Mouse (Mus musculus) liver, embryonic 14.5 days (tissue): ENCODE measurements around the gene Psrc1. TPM values are rescaled to one million over a fixed set of nuclear protein-coding genes. Genes with fewer than 3 reads are reported as not detected.

Experiments used
- ATAC-seq: fragments of 200-750 bp; cut with Nextera tagmentation; 2 replicates; pipeline ENCODE4 v1.8.0; 2017; ENCODE audit warnings: moderate number of reproducible peaks, mild to moderate bottlenecking, moderate library complexity; ENCODE audit not compliant: insufficient read depth
- DNase-seq, 3 experiments: peaks; one replicate each; pipeline ENCODE4 v3.0.0-alpha.2; 2012 to 2013; ENCODE audit warnings: low read depth in 3 of 3, low spot score in 3 of 3
- H3K27ac ChIP-seq: fragments of 300-500 bp; sonication (generic); 2 replicates; pipeline ENCODE4 v1.5.1; 2014; ENCODE audit warnings: moderate library complexity, mild to moderate bottlenecking, control low read depth, inconsistent platforms
- H3K27me3 ChIP-seq: fragments of 300-500 bp; sonication (generic); 2 replicates; pipeline ENCODE4 v1.6.1; 2014; ENCODE audit warnings: mild to moderate bottlenecking, low read length, moderate library complexity; ENCODE audit not compliant: control insufficient read depth, insufficient read depth
- H3K36me3 ChIP-seq: fragments of 300-500 bp; sonication (generic); replicated peaks from 2 replicates; pipeline ENCODE4 v1.6.1; 2014; ENCODE audit warnings: low read depth; ENCODE audit not compliant: control insufficient read depth, insufficient read depth
- H3K4me1 ChIP-seq, 2 experiments: fragments of 200-500 bp in 1 of 2; fragments of 300-500 bp in 1 of 2; sonication (generic) in 1 of 2; replicated peaks; 2 replicates each; pipeline ENCODE4 v1.6.1; 2012 to 2014; ENCODE audit warnings: antibody characterized with exemption in 1 of 2, inconsistent platforms in 1 of 2, low read length in 1 of 2; ENCODE audit not compliant: control insufficient read depth in 2 of 2, insufficient read depth in 2 of 2
- H3K4me2 ChIP-seq: fragments of 300-500 bp; sonication (generic); 2 replicates; pipeline ENCODE4 v1.6.1; 2014; ENCODE audit warnings: low read depth, mild to moderate bottlenecking, control low read depth, moderate library complexity
- H3K4me3 ChIP-seq, 2 experiments: fragments of 200-500 bp in 1 of 2; fragments of 300-500 bp in 1 of 2; sonication (generic) in 1 of 2; 2 replicates each; pipeline ENCODE4 v1.5.1; 2012 to 2014; ENCODE audit warnings: low read depth in 2 of 2, low read length in 2 of 2, mild to moderate bottlenecking in 2 of 2, control low read depth in 1 of 2, inconsistent platforms in 1 of 2, moderate library complexity in 1 of 2; ENCODE audit not compliant: insufficient read depth in 1 of 2
- H3K9ac ChIP-seq: fragments of 300-500 bp; sonication (generic); replicated peaks from 2 replicates; pipeline ENCODE4 v1.6.1; 2014; ENCODE audit warnings: mild to moderate bottlenecking, control low read depth, moderate library complexity
- H3K9me3 ChIP-seq: fragments of 300-500 bp; sonication (generic); 2 replicates; pipeline ENCODE4 v1.6.1; 2016; ENCODE audit warnings: low read length, mixed read lengths; ENCODE audit not compliant: control insufficient read depth
- CTCF ChIP-seq: IDR thresholded peaks from 2 replicates; pipeline ENCODE4 v1.5.1; 2016; ENCODE audit warnings: antibody characterized with exemption, low read depth, control low read depth
- EP300 ChIP-seq: IDR thresholded peaks from 2 replicates; pipeline ENCODE4 v1.6.1; 2016; ENCODE audit warnings: antibody characterized with exemption, low read depth
- WGBS: fragments of 180-500 bp; shearing (Covaris S2); extraction: QIAGEN DNeasy Blood & Tissue Kit; methylation state at CpG from one replicate; pipeline ENCODE4 v1.1.7; 2014; ENCODE audit not compliant: insufficient replicate concordance; 5-methylcytosine and 5-hydroxymethylcytosine counted together
- polyA plus RNA-seq, 2 experiments: library from polyadenylated mRNA; depleted of rRNA in 1 of 2; stranded (reverse) in 1 of 2; unstranded in 1 of 2; fragments of >200 nt; fragmentation: Nextera tagmentation in 1 of 2; extraction: Ambion mirVana in 1 of 2; gene quantifications; 2 replicates each; pipeline versions ENCODE4 v1.2.1 to v1.2.3; 2012 to 2014

Gene Psrc1
- polyA plus RNA-seq (2012; rRNA removed) (18.3 and 20.3 TPM in 2 replicates), polyA plus RNA-seq (2014; fragmentation: Nextera tagmentation; extraction: Ambion mirVana) (12.3 and 15.7 TPM in 2 replicates)

DNA sequence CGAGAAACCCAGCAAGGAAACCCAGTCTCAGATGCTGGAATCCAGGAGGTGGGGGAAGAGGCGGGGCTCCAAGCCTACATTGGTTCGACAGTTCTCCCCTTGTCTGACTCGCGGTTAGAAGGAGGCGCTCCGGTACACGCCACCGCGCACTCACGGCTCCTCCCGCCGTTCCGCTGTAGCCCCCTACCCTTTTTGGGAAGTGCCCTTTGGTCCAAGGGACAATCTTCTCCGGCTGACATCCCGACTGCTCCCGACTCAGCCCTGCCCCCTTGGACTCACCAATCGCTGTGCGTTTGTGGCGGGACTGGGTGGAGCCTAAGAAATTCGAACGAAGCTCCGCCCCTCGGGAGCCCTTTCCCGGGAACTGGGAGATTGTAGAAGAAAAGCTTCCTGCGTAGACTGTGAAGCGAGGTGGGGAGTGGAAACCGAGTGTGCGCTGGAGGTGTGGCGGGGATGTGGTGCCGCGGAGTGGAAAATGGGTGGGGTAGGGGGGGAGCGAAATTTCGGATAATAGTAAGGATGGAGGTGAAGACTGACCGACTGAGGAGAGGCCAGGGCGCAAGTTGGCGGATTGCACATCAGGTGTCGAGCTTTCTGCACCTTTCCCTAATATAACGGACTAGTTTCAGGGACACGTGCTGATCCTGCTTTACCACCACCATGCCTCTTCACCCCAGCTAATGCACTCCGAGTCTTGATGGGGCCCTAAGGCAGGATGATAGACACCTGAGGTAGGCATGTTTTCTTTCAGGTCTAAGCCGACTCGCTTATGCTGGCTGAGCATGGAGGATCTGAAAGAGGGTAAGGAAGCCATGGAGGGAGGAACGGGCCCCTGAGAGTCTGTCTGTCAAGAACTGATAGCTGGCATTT is at the start of gene Psrc1:
Gene Psrc1 (plus strand): TSS at position 355 of the 870 bp plus-strand sequence.
- Histone ChIP-seq H3K9ac (peak within 1 kb of the TSS; percentile 64), H3K4me2 (peak within 1 kb of the TSS; percentile 82), H3K27me3 (no peaks in the 10 kb centered on the region), H3K27ac (no peak within 1 kb of the TSS), H3K36me3 (no peaks in the 10 kb centered on the region; the same call in 1 of the 2 replicates), H3K9me3 (no peaks in the 10 kb centered on the region), H3K4me1 (peaks cover 12 to 32% of the 10 kb centered on the region in 2 experiments; a peak in 3 of 4 replicates), H3K4me3 (peak within 1 kb of the TSS; percentile 74 to 77)
- ATAC-seq (peak; percentile 91), DNase-seq (peak; percentile 77 to 80 (median 77))
- TF ChIP-seq CTCF, result peak; percentile 8; the same call in 1 of the 2 replicates
- no peak for TF ChIP-seq EP300
- WGBS, result 1% methylated on average over 44 of the region's 44 CpGs

DNA sequence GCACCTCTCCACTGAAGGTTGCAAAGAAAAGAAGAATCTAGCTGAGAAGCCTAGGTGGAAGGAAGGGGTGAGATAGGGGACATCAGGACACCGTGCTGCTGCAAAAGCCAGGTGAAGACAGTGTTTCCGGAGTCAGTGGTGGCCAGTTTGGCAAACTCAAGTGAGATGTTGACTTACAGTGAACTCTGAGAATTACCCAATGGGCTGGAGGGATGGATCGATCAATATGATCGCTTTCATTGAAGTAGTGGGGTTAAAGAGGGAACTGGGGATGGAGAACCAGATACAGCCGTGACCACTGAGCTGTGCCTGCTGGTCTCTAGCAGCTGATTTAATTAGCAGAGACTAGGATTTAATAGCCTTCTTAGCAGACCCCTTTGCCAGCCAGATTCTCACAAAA is 46.8 kb upstream of the Psrc1 start:
- Histone ChIP-seq H3K4me1 (no peaks in the 10 kb centered on the region), H3K27ac (no peak overlapping the region), H3K36me3 (no peaks in the 10 kb centered on the region), H3K4me2 (no peak overlapping the region), H3K27me3 (no peaks in the 10 kb centered on the region), H3K4me3 (no peak overlapping the region), H3K9ac (no peak overlapping the region), H3K9me3 (no peaks in the 10 kb centered on the region)
- WGBS, result 67% methylated on average over 5 of the region's 5 CpGs
- DNase-seq (peak in 1 of 3 experiments; percentile 2), ATAC-seq (no peak)
- TF ChIP-seq EP300, result no peak
- TF ChIP-seq CTCF, result no peak

- no peak overlapping the region for H3K4me2 ChIP-seq
- TF ChIP-seq CTCF, result no peak
- no peak for TF ChIP-seq EP300
- H3K4me3 ChIP-seq, result no peak overlapping the region
- no peaks in the 10 kb centered on the region for H3K4me1 ChIP-seq
- H3K9ac ChIP-seq, result no peak overlapping the region
- WGBS, result 69% methylated on average over 2 of the region's 2 CpGs
- H3K36me3 ChIP-seq, result no peaks in the 10 kb centered on the region
- H3K27me3 ChIP-seq, result no peaks in the 10 kb centered on the region
- H3K9me3 ChIP-seq, result no peaks in the 10 kb centered on the region
- H3K27ac ChIP-seq, result no peak overlapping the region
- no peak for DNase-seq
- ATAC-seq, result no peak
These were observed 42.6 kb upstream of the Psrc1 start for GRCm38 (mm10) chr3:108341040-108341439.

- Histone ChIP-seq H3K36me3 (no peaks in the 10 kb centered on the region), H3K27me3 (no peaks in the 10 kb centered on the region), H3K4me2 (no peak overlapping the region), H3K9ac (no peak overlapping the region), H3K4me3 (no peak overlapping the region), H3K4me1 (no peaks in the 10 kb centered on the region), H3K27ac (no peak overlapping the region), H3K9me3 (no peaks in the 10 kb centered on the region)
- TF ChIP-seq EP300 (no peak), CTCF (no peak)
- DNase-seq (no peak), ATAC-seq (no peak)
- WGBS, result 67% methylated on average over 7 of the region's 7 CpGs
These were observed 41.5 kb upstream of the Psrc1 start for GRCm38 (mm10) chr3:108342185-108342584.

GRCm38 (mm10) chr3:108345855-108346254 is 37.8 kb upstream of the Psrc1 start:
- Histone ChIP-seq H3K27me3 (no peaks in the 10 kb centered on the region), H3K9ac (no peak overlapping the region), H3K4me2 (no peak overlapping the region), H3K9me3 (no peaks in the 10 kb centered on the region), H3K4me3 (no peak overlapping the region), H3K27ac (no peak overlapping the region), H3K4me1 (no peaks in the 10 kb centered on the region), H3K36me3 (no peaks in the 10 kb centered on the region)
- ATAC-seq (no peak), DNase-seq (no peak)
- TF ChIP-seq CTCF (no peak), EP300 (no peak)
- 45% methylated on average over 7 of the region's 7 CpGs for WGBS
